Mouse (Mus musculus) ovary, adult 10 weeks (tissue): ENCODE data around the gene Gm20822. TPM values are rescaled to one million over a fixed set of nuclear protein-coding genes. Genes with fewer than 3 reads are reported as not detected.

Experiments used
- polyA plus RNA-seq: library from polyadenylated mRNA; stranded (reverse); fragments of 350-450 nt; fragmentation: Illumina TruSeq; extraction: RNeasy Lipid Tissue Mini Kit (QIAGEN cat#74804); gene quantifications from one replicate; pipeline ENCODE4 v1.2.3, GENCODE M21; 2014

Gm20822 gene
- not detected for polyA plus RNA-seq

DNA sequence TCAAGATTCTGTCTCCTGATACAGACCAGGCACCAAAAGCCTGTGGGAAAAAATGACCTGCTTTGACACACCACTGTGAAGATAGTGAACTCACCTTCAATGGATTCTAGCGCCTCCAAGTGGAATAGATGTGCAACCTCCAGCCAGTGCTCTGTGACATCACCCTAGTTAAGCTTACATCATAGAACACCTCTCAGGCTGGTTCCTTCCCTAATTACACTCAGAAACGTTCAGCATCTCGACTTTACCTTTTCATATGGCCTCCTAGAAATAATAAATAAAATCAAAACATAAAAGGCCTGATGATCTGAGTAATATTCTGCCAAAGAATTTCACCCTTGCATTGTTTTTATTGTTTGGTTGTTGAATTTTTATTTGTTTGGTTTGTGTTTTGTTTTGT lies at the start of gene Gm20822:
Gene Gm20822, minus strand, starts transcription at position 101 of the 400 bp plus-strand sequence.

